Mouse (Mus musculus): ENCODE measurements around the gene Gng5. TPM values are rescaled to one million over a fixed set of nuclear protein-coding genes. Genes with fewer than 3 reads are reported as not detected.

The Gng5 gene
- polyA plus RNA-seq, 1 experiment from 2014 or later: 1,275 TPM

DNA sequence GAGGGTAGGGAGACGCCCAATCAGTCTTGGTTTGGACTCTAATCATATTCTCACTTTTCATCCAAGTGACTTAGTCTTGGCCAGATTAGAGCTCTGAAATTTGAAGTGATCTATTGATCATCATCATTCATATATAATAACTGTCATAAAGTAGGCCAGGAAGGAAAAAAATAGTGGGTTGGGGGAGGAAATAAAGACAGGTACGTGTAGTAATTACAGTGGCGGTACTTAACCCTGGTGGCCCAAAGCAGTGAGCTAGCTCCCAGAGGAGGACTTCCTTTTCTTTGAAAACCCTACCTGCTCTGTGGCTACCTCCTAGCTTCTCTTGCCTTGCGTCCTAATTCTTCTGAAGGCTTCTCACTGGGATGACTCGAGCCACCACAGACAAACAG is 1.2 kb downstream of the Gng5 start:
- Histone ChIP-seq H3K36me3 (peaks cover 44% of the 10 kb centered on the region), H3K27ac (replicated peaks) (peak overlapping the region; percentile 97), H3K4me1 (peaks cover 24% of the 10 kb centered on the region), H3K27me3 (ENCODE audit: low read depth, poor library complexity, severe bottlenecking) (peaks cover 16% of the 10 kb centered on the region), H3K4me3 (peak overlapping the region; percentile 88), H3K9me3 (replicated peaks) (no peaks in the 10 kb centered on the region)
- WGBS: 24% methylated on average over 5 of the region's 5 CpGs
- no peak for DNase-seq (ENCODE audit: low spot score)

DNA sequence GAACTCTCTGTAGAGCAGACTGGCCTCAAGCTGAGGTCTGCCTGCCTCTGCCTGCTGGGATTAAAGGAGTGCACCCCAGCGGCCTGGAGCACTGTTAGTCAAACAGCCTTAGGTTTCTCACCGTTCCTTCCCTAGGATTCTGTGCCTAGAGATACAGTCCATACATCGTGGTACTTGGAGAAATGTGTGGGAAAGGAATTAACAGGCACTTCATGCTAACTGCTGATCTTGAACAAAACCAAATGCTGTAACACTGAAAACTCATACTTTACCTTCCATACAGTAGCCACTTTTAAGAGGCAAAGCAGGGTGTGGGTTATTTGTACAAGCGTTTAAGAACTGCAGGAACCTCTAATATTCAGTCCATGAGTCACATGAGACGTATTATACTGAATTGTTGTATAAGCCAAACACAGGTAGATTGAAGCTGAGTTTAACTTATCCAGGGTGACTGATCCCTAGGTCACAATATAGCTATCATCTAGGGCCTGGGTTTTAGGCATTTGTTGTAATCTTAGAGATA is 2.1 kb downstream of the Gng5 start:
- peaks cover 16% of the 10 kb centered on the region for H3K27me3 ChIP-seq (ENCODE audit: low read depth, poor library complexity, severe bottlenecking)
- WGBS: 70% methylated on average over 5 of the region's 5 CpGs
- peaks cover 52% of the 10 kb centered on the region for H3K36me3 ChIP-seq
- H3K4me3 ChIP-seq: peak overlapping the region; percentile 88
- no peaks in the 10 kb centered on the region for H3K9me3 ChIP-seq (replicated peaks)
- peaks cover 24% of the 10 kb centered on the region for H3K4me1 ChIP-seq
- H3K27ac ChIP-seq (replicated peaks): no peak overlapping the region
- no peak for DNase-seq (ENCODE audit: low spot score)

DNA sequence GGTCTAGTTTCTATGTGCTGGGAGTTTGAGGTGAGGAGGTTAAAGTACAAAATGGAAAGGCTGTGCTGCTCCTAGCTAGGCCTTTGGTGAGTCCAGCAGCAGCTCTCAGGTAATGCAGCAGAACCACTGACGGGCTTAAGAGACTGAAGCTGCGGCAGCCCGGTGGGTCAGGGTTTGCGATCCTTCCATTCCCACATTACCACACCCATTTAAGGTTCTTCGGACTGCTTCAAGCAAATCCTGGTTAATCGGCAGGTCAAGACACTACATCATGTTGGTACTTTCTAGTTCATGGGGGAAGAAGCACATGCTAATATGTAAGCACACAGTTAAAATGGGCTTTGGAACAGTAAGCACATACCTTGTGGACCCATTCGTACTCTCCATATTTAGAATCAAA is 7.1 kb downstream of the Gng5 start:
- no peak for DNase-seq (ENCODE audit: low spot score)
- peaks cover 98% of the 10 kb centered on the region for H3K36me3 ChIP-seq
- no peaks in the 10 kb centered on the region for H3K9me3 ChIP-seq (replicated peaks)
- H3K4me3 ChIP-seq: no peak overlapping the region
- no peak overlapping the region for H3K27ac ChIP-seq (replicated peaks)
- H3K27me3 ChIP-seq (ENCODE audit: low read depth, poor library complexity, severe bottlenecking): no peaks in the 10 kb centered on the region
- 95% methylated on average over 7 of the region's 7 CpGs for WGBS
- H3K4me1 ChIP-seq: peaks cover 13% of the 10 kb centered on the region

DNA sequence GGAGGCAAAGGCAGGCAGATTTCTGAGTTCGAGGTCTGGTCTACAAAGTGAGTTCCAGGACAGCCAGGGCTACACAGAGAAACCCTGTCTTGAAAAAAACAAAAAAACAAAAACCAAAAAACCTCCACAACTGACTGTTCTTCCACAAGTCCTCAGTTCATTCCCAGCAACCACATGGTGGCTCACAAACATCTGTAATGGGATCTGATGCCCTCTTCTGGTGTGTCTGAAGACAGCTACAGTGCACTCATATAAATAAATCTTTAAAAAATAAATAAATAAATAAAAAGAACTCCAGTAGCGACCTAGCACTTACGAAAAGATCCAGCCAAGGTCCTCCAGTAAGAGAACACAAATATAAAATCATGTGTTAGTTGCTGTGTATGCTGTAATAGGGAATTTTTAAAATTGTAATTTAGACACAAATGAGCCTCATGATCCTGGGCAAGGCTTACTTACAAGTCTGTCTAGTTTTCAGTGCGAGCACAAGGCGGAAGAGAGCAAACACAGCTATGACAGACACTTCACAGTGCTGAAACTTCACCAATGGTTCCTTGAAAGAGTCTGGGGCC is 20.7 kb downstream of the Gng5 start:
- Histone ChIP-seq H3K27me3 (ENCODE audit: low read depth, poor library complexity, severe bottlenecking) (no peaks in the 10 kb centered on the region), H3K4me3 (peak overlapping the region; percentile 87), H3K9me3 (replicated peaks) (no peaks in the 10 kb centered on the region), H3K36me3 (peaks cover 40% of the 10 kb centered on the region), H3K27ac (replicated peaks) (peak overlapping the region; percentile 98), H3K4me1 (peaks cover 11% of the 10 kb centered on the region)
- DNase-seq (ENCODE audit: low spot score): no peak
- 45% methylated on average over 5 of the region's 5 CpGs for WGBS

DNA sequence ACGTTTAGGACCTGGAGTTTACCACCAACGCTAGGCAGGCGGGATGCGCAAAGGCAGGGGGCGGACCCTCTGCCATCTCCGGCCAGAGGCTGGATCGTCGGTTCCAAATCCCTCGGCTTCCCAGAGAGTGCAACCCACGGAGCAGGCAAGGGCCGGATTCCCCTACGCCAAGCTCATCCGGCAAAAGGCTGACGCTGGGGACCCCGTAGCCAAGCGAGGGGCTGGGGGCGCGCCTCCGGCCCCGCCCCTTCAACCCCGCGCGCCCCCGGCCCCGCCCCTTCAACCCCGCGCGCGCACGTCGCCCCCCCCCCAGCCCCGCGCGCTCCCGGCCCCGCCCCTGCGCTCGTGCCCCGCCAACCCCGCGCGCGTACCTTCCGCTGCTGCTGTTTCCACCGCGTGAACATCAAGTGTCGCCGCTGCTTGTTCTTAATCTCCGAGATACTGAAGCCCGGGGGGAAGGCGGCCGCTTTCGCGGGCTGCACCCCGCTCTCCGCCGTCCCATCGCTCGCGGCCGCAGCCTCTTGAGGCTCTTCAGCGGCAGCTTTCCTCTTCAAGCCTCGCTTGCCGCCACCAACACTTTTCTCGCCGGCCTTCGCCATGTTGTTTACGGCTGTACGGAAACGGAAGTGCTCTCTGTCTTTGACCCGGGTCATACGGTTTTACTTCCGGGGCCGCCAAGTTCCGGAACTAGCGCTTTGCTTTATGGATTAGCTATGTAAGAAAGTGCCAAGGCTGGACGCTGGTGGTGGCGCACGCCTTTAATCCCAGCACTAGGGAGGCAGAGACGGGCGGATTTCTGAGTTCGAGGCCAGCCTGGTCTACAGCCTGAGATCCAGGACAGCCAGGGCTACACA is 21.4 kb downstream of the Gng5 start, which contains the start of gene Rpf1:
Gene Rpf1 (minus strand): TSS at position 632 of the 854 bp plus-strand sequence.
- peak within 1 kb of the TSS; percentile 98 for H3K27ac ChIP-seq (replicated peaks)
- peak within 1 kb of the TSS; percentile 87 for H3K4me3 ChIP-seq
- no peaks in the 10 kb centered on the region for H3K27me3 ChIP-seq (ENCODE audit: low read depth, poor library complexity, severe bottlenecking)
- DNase-seq (ENCODE audit: low spot score): peak; percentile 91
- H3K36me3 ChIP-seq: peaks cover 33% of the 10 kb centered on the region
- WGBS: under 1% methylated on average over 72 of the region's 82 CpGs
- H3K9me3 ChIP-seq (replicated peaks): no peaks in the 10 kb centered on the region
- peaks cover 11% of the 10 kb centered on the region for H3K4me1 ChIP-seq

DNA sequence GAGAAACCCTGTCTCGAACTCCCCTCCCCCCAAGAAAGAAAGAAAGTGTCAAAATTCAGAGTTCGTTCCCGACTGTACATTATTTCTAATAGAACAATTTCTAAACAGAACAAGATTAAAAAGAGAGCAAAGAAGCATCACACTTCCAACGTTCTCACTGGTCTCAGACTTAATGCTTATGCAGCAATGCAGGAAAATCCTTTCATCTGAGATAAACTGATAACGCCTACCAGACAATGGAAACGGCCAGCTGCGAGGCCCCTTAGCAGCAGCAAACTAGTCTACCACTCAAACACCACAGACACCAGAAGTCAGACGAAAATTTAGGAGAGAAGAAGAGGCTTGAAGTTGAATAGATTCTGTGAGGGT is 22.0 kb downstream of the Gng5 start:
- Histone ChIP-seq H3K4me3 (peak overlapping the region; percentile 87), H3K9me3 (replicated peaks) (no peaks in the 10 kb centered on the region), H3K27ac (replicated peaks) (peak overlapping the region; percentile 98), H3K36me3 (peaks cover 27% of the 10 kb centered on the region), H3K4me1 (peaks cover 11% of the 10 kb centered on the region), H3K27me3 (ENCODE audit: low read depth, poor library complexity, severe bottlenecking) (no peaks in the 10 kb centered on the region)
- WGBS: 19% methylated on average over 8 of the region's 8 CpGs
- DNase-seq (ENCODE audit: low spot score): no peak

DNA sequence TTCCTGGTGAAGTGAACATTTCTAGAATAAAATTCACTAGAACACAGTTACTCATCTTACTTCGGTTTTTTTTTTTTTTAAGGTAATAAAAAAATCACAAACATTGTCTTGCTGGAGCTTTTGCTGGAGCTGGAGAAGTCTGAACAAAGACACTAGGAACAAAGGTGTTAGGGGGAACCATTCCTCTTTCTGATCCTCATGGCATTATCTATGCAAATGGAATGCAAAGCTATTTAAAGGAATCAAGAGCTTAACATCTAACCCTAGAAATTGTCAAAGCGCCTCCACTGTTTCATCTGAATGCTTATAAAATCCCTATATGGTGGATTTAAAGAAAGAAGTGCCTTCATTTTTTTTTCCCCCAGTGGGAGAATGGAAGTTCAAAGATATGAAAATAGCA is 28.7 kb downstream of the Gng5 start:
- Histone ChIP-seq H3K27ac (replicated peaks) (peak overlapping the region; percentile 63), H3K36me3 (no peaks in the 10 kb centered on the region), H3K27me3 (ENCODE audit: low read depth, poor library complexity, severe bottlenecking) (no peaks in the 10 kb centered on the region), H3K9me3 (replicated peaks) (no peaks in the 10 kb centered on the region), H3K4me3 (no peak overlapping the region), H3K4me1 (peaks cover 15% of the 10 kb centered on the region; the same call in 1 of the 2 replicates)
- 30% methylated on average over 2 of the region's 2 CpGs for WGBS
- no peak for DNase-seq (ENCODE audit: low spot score)

DNA sequence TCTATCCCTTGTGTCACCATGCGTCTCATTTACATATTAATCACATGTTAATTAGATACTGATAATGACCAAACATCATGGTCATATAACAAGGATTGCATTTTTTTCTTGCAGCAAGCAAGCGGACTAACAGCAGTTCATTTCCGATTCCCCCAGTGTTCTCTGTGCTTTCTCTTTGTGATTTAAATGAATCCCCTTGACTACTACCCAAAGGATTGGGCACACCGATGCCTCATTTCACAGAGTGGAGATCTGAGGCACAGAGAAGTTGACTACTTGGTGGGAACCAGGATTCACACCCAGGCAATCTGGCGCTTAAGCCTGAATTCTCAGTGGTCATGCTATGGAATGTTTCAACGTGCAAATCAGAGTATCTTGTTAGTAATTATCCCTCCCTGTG is 35.4 kb downstream of the Gng5 start:
- Histone ChIP-seq H3K27me3 (ENCODE audit: low read depth, poor library complexity, severe bottlenecking) (no peaks in the 10 kb centered on the region), H3K4me3 (no peak overlapping the region), H3K27ac (replicated peaks) (no peak overlapping the region), H3K36me3 (no peaks in the 10 kb centered on the region), H3K9me3 (replicated peaks) (no peaks in the 10 kb centered on the region), H3K4me1 (no peaks in the 10 kb centered on the region)
- WGBS: 62% methylated on average over 6 of the region's 6 CpGs
- no peak for DNase-seq (ENCODE audit: low spot score)

DNA sequence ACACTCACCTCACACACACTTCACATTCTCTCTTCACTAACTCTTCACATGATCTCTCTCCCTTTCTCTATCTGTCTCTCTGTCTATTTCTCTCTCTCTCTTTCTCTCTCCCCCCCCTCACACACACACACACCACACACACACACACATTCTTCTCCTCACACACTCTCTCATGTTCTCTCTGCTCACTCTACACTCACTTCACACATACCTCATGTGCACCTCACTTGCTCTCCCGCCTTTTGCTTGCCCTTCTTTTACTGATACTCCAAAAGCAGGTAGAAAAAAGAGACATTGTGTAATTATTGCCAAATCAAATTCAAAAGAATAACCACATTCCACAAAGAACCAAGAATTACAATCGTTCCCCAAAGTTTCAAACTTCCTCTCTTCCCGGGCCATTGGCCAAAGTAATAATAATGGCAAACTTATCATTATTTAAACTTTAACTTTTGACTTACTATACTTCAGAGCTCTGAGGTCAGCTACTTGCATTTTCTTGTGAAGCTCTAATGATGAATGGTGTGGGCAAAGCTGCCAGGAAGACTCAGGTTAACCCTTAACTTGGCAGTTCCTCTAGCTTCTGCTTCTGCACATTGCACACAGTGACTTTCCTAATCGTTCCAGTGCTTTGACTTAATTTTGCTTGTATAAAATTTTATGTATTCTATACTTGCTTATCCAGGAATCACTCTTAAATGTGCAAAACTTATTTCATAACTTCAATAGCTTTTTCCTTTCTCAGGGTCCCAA is 41.1 kb downstream of the Gng5 start:
- Histone ChIP-seq H3K27ac (replicated peaks) (no peak overlapping the region), H3K4me1 (no peaks in the 10 kb centered on the region), H3K36me3 (no peaks in the 10 kb centered on the region), H3K9me3 (replicated peaks) (no peaks in the 10 kb centered on the region; the same call in 1 of the 2 replicates), H3K27me3 (ENCODE audit: low read depth, poor library complexity, severe bottlenecking) (no peaks in the 10 kb centered on the region), H3K4me3 (no peak overlapping the region)
- no peak for DNase-seq (ENCODE audit: low spot score)
- 90% methylated on average over 4 of the region's 4 CpGs for WGBS

DNA sequence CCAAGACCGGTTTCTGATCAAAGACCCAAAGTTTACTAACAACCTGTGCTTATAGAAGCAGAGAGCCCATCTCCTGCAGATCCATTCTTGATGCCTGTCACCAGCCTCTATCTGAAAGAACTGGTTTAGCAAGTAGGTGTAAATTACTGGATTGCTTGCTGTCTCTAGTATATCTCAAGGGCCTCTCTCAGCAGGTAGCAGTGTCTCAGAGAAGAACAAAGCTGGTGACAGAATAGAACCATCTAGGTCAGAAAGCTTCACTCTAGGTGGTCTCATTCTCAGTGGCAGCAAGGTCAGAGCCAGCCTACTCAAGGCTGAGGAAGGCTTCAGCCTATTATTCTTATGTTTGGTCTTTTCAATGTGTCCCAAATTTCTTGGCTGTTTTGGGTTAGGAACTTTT is 44.0 kb downstream of the Gng5 start:
- Histone ChIP-seq H3K27me3 (ENCODE audit: low read depth, poor library complexity, severe bottlenecking) (no peaks in the 10 kb centered on the region), H3K9me3 (replicated peaks) (no peaks in the 10 kb centered on the region; the same call in 1 of the 2 replicates), H3K36me3 (no peaks in the 10 kb centered on the region), H3K4me3 (no peak overlapping the region), H3K27ac (replicated peaks) (no peak overlapping the region), H3K4me1 (no peaks in the 10 kb centered on the region)
- DNase-seq (ENCODE audit: low spot score): no peak
- WGBS: 43% methylated on average over 1 of the region's 1 CpGs

DNA sequence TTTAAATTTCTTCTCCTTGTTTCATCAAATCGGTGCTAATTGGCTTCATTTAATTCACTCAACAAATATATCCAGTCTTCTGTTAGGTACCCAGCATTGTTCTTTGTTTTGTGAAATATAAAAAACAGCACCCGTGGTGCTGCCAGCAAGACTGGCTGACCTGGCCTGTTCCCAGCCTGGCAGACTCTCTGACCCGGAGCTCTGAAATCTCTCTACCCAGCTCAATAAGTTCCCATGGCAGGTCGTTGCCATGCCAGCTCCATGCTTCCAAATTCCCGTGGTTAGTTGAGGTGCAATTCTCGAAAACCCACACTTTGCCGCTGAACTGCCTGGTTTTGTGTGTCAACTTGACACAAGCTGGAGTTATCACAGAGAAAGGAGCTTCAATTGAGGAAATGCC is 55.2 kb downstream of the Gng5 start:
- H3K27ac ChIP-seq (replicated peaks): no peak overlapping the region
- no peak overlapping the region for H3K4me3 ChIP-seq
- H3K36me3 ChIP-seq: no peaks in the 10 kb centered on the region
- no peaks in the 10 kb centered on the region for H3K4me1 ChIP-seq
- 91% methylated on average over 7 of the region's 7 CpGs for WGBS
- H3K27me3 ChIP-seq (ENCODE audit: low read depth, poor library complexity, severe bottlenecking): no peaks in the 10 kb centered on the region
- no peaks in the 10 kb centered on the region for H3K9me3 ChIP-seq (replicated peaks)
- no peak for DNase-seq (ENCODE audit: low spot score)
